Mouse (Mus musculus) limb, embryonic 10.5 days (tissue): ENCODE results near the gene Srsf11. TPM values are rescaled to one million over a fixed set of nuclear protein-coding genes. Genes with fewer than 3 reads are reported as not detected.

Experiments
- DNase-seq: peaks from one replicate; pipeline ENCODE4 v3.0.0-alpha.2; 2017; ENCODE audit warnings: low spot score
- H3K27ac ChIP-seq: fragments of 300-500 bp; sonication (generic); 2 replicates; pipeline ENCODE4 v1.5.1; 2016; ENCODE audit warnings: mild to moderate bottlenecking
- H3K27me3 ChIP-seq: fragments of 300-500 bp; sonication (generic); 2 replicates; pipeline ENCODE4 v1.6.1; 2016; ENCODE audit warnings: low read depth, mild to moderate bottlenecking; ENCODE audit not compliant: poor library complexity, severe bottlenecking
- H3K36me3 ChIP-seq: fragments of 300-500 bp; sonication (generic); 2 replicates; pipeline ENCODE4 v1.6.1; 2016; ENCODE audit warnings: mild to moderate bottlenecking, moderate library complexity
- H3K4me1 ChIP-seq: fragments of 300-500 bp; sonication (generic); 2 replicates; pipeline ENCODE4 v1.6.1; 2016
- H3K4me3 ChIP-seq: fragments of 300-500 bp; sonication (generic); 2 replicates; pipeline ENCODE4 v1.5.1; 2016; ENCODE audit warnings: mild to moderate bottlenecking, moderate library complexity
- H3K9me3 ChIP-seq: fragments of 300-500 bp; sonication (generic); replicated peaks from 2 replicates; pipeline ENCODE4 v1.6.1; 2016; ENCODE audit warnings: mild to moderate bottlenecking
- WGBS: fragments of 180-500 bp; shearing (Covaris S2); methylation state at CpG from one replicate; pipeline ENCODE4 v1.1.7; 2016; 5-methylcytosine and 5-hydroxymethylcytosine counted together
- polyA plus RNA-seq: library from polyadenylated mRNA; unstranded; fragments of >200 nt; fragmentation: Nextera tagmentation; extraction: Ambion mirVana; gene quantifications from 2 replicates; pipeline ENCODE4 v1.2.1, GENCODE M21; 2016

Srsf11 gene
- polyA plus RNA-seq = 321 and 333 TPM in 2 replicates

DNA sequence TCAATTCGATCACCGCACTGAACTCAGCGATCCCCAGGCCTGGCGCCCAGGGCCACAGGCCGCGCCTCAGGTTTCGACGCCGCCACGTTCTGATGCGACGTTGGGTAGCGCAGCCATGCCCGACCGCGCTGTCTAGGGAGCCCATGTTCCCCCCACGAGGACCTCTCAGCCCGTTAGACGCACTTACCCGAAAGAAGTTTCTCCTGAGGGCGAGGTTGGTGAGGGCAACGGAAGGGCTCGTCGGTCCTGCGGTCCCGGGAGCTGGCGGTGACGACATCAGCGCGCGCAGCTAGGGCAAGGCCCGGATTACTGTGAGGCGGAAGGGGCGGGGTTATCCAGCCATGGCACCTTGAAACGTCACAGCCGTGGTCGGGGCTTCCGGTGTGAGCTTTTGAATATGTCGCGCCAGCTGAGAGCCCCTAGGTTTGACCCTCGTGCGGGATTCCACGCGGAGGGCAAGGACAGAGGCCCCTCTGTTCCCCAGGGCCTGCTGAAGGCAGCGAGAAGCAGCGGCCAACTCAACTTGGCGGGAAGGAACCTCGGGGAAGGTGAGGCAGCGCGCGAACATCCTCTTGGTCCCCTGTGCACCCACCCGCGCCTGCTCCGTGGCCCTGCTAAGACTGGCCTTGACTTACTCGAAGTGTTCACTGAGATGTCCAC is at the start of gene Srsf11, which contains the start of gene Lrrc40:
TSS of gene Srsf11 (minus strand) at position 311 of the 660 bp plus-strand sequence.
TSS of gene Lrrc40 (plus strand) at position 334 of the 660 bp plus-strand sequence.
- Histone ChIP-seq H3K27ac (peak within 1 kb of the TSS; percentile 95), H3K4me1 (peaks cover 23% of the 10 kb centered on the region), H3K4me3 (peak within 1 kb of the TSS; percentile 83), H3K36me3 (peaks cover 5% of the 10 kb centered on the region; the same call in 1 of the 2 replicates), H3K27me3 (no peaks in the 10 kb centered on the region), H3K9me3 (no peaks in the 10 kb centered on the region)
- under 1% methylated on average over 55 of the region's 55 CpGs for WGBS
- peak; percentile 98 for DNase-seq

DNA sequence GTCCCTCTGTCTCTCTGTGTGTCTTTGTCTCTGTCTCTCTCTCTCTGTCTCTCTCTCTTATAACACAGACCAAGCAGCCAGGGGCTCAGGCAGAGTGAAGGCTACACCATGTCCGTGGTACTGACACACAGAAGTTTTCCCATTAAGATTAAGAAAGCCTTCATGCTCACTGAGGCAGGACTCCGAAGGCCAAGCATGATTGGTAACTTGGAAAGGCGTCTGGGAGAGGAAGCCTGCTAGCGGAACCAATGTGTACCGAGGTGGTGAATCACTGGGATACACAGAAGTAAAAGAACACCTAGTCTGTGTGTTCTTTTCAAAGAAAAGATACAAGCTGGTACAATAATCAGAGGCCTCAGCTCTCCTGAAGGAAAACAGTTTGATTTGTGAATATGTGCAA is 41.4 kb upstream of the Srsf11 start:
- Histone ChIP-seq H3K27me3 (no peaks in the 10 kb centered on the region), H3K27ac (no peak overlapping the region), H3K9me3 (no peaks in the 10 kb centered on the region), H3K36me3 (no peaks in the 10 kb centered on the region), H3K4me1 (no peaks in the 10 kb centered on the region), H3K4me3 (no peak overlapping the region)
- DNase-seq = no peak
- WGBS = 77% methylated on average over 5 of the region's 5 CpGs

DNA sequence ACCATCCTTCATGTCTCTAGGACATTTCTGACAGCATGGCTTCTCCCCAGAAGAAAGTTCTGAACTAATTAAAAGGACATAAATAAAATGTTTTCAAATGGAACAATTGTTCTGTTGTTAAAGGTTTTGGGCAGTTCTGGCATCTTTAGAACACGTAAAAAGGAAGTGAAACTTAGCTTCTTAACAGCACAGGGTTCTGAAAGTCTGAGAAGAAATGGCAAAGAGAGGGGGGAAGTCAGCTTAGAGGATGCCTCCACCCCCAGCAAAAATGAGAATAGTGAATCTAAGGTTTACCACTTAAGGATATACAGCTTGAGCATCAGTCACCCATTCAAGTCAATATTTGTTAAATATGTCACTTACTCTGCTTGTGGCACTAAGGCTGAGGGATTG is 40.9 kb upstream of the Srsf11 start:
- WGBS = 67% methylated on average over 1 of the region's 1 CpGs
- H3K27me3 ChIP-seq = no peaks in the 10 kb centered on the region
- H3K4me1 ChIP-seq = no peaks in the 10 kb centered on the region
- DNase-seq = no peak
- H3K9me3 ChIP-seq = no peaks in the 10 kb centered on the region
- H3K36me3 ChIP-seq = no peaks in the 10 kb centered on the region
- no peak overlapping the region for H3K4me3 ChIP-seq
- no peak overlapping the region for H3K27ac ChIP-seq

DNA sequence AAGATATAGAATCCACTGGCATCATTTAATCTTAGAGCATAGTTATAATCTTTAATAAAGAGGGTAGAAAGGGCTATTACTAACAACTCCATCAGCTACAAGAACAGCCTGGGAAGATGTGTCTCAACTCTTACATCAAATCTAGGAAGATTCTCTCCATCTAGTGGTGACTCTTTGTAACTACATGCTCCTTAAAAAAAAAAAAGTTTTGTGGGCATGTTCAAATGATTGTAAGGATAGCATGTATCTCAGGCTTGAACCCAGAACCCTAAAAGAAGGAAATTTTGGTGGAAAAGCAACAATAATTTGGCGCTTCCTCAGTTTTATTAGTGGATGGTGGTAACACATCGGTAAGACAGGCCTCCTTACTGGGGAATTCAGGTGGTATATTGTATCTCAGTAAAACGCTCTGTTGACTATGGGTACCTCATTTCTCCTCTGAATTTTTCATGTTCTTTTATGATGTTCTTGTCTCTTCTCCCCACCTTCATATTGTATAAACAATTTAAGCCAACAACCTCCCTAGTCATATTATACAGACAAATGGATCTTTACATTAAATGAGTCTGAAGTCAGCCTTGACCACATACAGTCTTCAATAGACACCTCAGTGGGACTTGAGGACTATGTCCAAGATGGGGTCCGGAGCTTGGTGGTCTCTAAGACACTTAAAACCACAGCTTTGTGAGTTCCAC is 40.4 kb upstream of the Srsf11 start:
- 41% methylated on average over 4 of the region's 4 CpGs for WGBS

DNA sequence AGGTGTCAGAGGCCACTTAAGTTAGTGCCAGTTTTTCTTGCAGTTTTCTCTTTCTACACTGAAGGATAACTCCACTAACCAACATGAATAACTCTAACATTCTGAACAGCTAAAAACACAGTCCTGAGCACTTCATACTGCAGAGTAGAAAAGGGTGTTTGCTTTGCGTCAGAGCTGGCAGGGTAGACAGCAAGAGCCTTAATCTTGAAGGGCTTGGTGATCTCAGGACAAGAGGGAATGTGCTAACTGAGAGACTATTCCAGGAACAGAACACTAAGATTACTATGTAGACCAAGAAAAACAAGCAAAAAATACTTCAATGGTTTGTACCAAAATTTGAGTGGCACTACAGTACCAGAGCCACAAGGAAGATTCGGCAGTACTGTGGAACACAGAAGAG is 38.6 kb upstream of the Srsf11 start:
- H3K9me3 ChIP-seq = no peaks in the 10 kb centered on the region
- no peaks in the 10 kb centered on the region for H3K36me3 ChIP-seq
- WGBS = 88% methylated on average over 2 of the region's 2 CpGs
- no peaks in the 10 kb centered on the region for H3K4me1 ChIP-seq
- H3K27ac ChIP-seq = no peak overlapping the region
- DNase-seq = no peak
- H3K4me3 ChIP-seq = no peak overlapping the region
- H3K27me3 ChIP-seq = no peaks in the 10 kb centered on the region

More for the DNA sequence above, 40.4 kb upstream of the Srsf11 start:
- Histone ChIP-seq H3K36me3 (no peaks in the 10 kb centered on the region), H3K4me1 (no peaks in the 10 kb centered on the region), H3K27ac (no peak overlapping the region), H3K9me3 (no peaks in the 10 kb centered on the region), H3K4me3 (no peak overlapping the region), H3K27me3 (no peaks in the 10 kb centered on the region)
- no peak for DNase-seq

DNA sequence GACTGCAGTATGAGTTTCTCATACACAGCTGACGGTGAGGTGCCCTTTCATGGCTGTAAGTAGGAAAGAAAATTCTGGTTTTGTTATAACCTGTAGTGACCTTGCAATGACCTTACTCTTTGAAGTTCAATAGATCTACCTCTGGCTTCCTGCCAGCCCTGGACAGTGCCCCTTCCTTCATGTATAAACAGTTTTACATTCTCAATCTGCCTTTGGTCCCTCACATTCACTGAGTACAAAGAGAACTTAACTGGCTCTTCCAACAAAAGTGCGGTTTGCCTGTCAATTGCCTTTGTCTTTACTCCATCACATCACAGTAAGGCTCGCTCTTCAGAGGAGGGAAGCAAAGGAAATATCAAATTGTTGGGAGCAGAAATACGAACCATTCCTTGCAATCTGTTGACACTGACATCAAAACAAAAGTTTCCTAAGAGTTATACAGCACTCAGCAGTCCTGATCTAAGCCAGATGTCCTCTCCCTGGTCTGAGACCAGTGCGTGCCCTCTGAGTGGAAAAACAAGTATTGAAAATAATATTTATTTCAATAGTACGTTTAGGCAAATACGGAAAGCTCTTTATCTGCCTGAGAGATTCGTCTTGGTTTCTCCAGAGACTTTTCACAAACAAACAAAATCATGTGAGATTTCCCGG is 32.3 kb upstream of the Srsf11 start:
- peak; percentile 36 for DNase-seq
- WGBS = 39% methylated on average over 9 of the region's 9 CpGs
- Histone ChIP-seq H3K27ac (no peak overlapping the region; the same call in 1 of the 2 replicates), H3K4me3 (no peak overlapping the region), H3K4me1 (peaks cover 15% of the 10 kb centered on the region), H3K27me3 (no peaks in the 10 kb centered on the region), H3K9me3 (no peaks in the 10 kb centered on the region), H3K36me3 (peaks cover 31% of the 10 kb centered on the region)

DNA sequence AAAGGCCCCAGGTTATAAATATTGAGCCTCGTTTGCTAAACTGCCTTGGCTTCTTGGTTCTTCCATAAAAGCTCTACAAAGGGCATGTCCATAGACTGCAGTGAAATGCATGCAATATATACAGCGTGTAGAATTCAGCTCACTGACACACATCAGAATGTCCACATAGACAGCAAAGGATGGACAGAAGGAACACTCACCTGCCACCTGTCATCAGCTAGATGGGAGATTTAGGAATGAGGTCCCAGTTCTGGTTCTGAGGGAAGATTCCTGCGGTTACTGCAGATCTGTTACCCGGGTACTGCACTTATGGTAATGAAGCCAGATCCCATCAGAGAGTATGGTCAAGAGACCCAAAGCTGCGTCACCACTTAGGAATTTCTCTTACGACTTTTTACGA is 31.5 kb upstream of the Srsf11 start:
- DNase-seq = no peak
- Histone ChIP-seq H3K9me3 (no peaks in the 10 kb centered on the region), H3K27ac (no peak overlapping the region), H3K36me3 (peaks cover 38% of the 10 kb centered on the region), H3K4me3 (no peak overlapping the region), H3K4me1 (peaks cover 15% of the 10 kb centered on the region), H3K27me3 (no peaks in the 10 kb centered on the region)
- WGBS = 68% methylated on average over 7 of the region's 7 CpGs

DNA sequence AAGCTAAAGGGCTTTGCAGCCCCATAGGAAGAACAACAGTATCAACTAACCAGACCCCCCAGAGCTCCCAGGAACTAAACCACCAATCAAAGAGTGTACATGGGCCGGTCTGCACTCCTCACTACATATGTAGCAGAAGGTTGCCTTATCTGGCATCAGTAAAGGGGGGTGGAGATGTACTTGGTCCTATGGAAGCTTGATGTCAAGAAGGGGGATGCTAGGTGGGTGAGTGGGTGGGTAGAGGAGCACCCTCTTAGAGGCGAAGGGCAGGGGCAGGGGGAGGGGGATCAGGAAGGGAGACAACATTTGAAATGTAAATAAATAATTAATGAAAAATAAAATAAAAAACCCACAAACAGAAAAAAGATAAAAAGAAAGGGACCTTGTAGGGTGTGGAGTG is 28.8 kb upstream of the Srsf11 start:
- 97% methylated on average over 2 of the region's 2 CpGs for WGBS
- no peak for DNase-seq
- no peaks in the 10 kb centered on the region for H3K9me3 ChIP-seq
- H3K4me1 ChIP-seq = peaks cover 15% of the 10 kb centered on the region
- H3K4me3 ChIP-seq = no peak overlapping the region
- H3K27ac ChIP-seq = no peak overlapping the region
- peaks cover 51% of the 10 kb centered on the region for H3K36me3 ChIP-seq
- H3K27me3 ChIP-seq = no peaks in the 10 kb centered on the region

DNA sequence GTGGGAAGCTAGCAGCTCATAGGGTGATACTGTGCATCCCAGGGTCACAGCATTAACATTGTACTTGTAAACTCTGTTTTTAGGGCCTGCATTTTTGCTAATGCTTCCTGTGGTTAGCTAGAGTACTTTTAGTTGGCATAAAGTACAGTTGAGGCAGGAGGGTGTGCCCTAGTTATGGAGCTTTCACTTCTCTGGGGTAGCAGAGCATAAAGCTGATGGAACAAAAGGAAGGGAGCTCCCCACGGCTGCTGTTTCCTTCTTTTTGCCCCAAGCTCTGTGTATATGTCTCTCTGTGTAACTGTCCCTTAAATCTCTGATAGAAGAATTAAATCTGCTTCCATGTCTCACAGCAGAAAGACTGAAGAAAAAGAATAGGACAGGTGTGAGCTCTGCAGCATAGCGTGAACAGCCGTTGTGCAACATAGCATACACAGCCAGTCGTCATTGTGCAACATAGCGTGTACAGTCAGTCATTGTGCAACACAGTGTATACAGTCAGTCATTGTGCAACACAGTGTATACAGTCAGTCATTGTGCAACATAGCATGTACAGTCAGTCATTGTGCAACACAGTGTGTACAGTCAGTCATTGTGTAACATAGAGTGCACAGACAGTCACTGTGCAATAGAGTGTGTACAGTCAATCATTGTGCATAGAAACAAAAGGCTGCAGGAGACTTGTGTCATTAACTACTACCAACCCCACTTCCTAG is 25.5 kb upstream of the Srsf11 start:
- H3K36me3 ChIP-seq = peaks cover 73% of the 10 kb centered on the region
- H3K4me1 ChIP-seq = no peaks in the 10 kb centered on the region
- H3K27ac ChIP-seq = no peak overlapping the region

DNA sequence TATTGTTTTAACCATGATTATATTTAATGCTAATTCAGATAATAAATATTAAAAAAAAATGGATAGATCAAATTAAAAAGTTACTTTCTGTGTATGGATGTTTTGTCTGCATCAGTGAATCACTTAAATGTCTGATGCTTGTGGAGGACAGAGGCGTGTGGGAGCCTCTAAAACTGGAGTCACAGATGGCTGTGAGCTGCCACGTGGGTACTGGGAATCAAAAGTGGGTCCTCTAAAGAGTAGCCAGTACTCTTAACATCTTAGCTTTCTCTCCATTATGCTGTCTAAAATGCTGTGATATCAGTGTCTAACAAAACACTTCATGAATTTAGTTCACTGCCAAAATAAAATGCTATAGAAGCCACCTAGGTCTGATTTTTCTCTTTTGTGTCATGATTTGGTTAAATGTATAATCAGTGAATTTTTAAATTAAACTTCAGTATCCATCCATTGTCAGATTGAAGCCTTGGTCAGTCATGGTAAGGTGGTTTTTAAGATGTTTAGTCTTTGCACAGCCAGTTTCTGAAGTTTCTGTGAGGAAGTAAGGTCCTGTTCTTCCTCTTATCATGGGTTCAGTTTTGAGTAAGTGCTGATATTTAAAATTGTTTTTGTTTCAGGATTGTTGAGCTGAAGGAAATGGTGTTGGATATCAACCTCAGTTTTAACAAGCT is 24.3 kb upstream of the Srsf11 start:
- no peak for DNase-seq
- H3K27ac ChIP-seq = no peak overlapping the region
- H3K36me3 ChIP-seq = peaks cover 79% of the 10 kb centered on the region
- WGBS = 86% methylated on average over 2 of the region's 2 CpGs
- H3K9me3 ChIP-seq = no peaks in the 10 kb centered on the region
- H3K4me1 ChIP-seq = no peaks in the 10 kb centered on the region
- H3K4me3 ChIP-seq = no peak overlapping the region
- no peaks in the 10 kb centered on the region for H3K27me3 ChIP-seq

More for the DNA sequence above, 25.5 kb upstream of the Srsf11 start:
- Histone ChIP-seq H3K9me3 (no peaks in the 10 kb centered on the region), H3K27me3 (no peaks in the 10 kb centered on the region), H3K4me3 (no peak overlapping the region)
- no peak for DNase-seq
- WGBS = 96% methylated on average over 5 of the region's 5 CpGs

DNA sequence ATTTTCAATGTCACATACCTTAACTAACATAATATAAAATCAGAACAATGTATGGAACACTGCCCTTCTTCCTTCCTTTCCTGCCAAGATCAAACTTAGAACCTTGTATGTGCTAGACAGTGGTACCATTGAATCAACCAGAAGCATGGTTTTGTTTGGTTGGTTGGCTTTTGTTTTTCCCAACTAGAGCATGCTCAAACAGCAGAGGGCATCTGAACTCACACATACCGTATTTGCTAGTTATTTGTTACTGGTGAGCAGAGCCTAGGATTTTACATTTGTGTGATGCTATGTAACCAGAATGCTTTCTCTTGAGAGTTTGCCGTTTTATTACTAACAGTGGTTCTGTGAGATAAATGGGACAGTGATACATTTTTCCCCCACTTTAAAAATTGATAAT is 13.1 kb upstream of the Srsf11 start:
- Histone ChIP-seq H3K4me3 (no peak overlapping the region), H3K36me3 (peaks cover 73% of the 10 kb centered on the region)
- 93% methylated on average over 2 of the region's 2 CpGs for WGBS

DNA sequence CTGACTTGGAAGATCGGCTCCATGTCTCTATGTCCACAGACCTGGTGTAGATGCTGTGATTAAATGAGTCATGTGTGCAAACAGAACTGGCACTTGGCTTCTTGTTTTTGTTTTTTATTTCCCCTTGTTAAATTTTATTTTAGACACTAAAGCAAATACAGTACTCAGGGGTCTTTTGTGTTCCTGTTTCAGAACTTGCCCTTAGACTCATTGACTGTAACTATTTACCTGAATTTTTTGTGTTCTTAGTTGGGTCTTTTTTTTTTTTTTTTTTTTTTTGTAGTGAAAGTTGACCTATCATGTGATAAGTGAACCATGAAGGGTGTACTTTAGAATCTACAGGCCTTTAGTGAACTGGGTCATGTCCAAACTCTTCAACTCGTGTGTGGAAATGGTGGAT is 4.3 kb upstream of the Srsf11 start:
- H3K27me3 ChIP-seq = no peaks in the 10 kb centered on the region
- peaks cover 17% of the 10 kb centered on the region for H3K36me3 ChIP-seq
- WGBS = 85% methylated on average over 2 of the region's 2 CpGs
- peaks cover 5% of the 10 kb centered on the region; the same call in 1 of the 2 replicates for H3K4me1 ChIP-seq
- no peak overlapping the region for H3K27ac ChIP-seq
- DNase-seq = no peak
- no peak overlapping the region for H3K4me3 ChIP-seq
- H3K9me3 ChIP-seq = no peaks in the 10 kb centered on the region

More for the DNA sequence above, 13.1 kb upstream of the Srsf11 start:
- Histone ChIP-seq H3K9me3 (no peaks in the 10 kb centered on the region), H3K27ac (no peak overlapping the region), H3K4me1 (no peaks in the 10 kb centered on the region), H3K27me3 (no peaks in the 10 kb centered on the region)
- no peak for DNase-seq
